Mouse (Mus musculus): ENCODE measurements around the gene Ctbp1.

The Ctbp1 gene

DNA sequence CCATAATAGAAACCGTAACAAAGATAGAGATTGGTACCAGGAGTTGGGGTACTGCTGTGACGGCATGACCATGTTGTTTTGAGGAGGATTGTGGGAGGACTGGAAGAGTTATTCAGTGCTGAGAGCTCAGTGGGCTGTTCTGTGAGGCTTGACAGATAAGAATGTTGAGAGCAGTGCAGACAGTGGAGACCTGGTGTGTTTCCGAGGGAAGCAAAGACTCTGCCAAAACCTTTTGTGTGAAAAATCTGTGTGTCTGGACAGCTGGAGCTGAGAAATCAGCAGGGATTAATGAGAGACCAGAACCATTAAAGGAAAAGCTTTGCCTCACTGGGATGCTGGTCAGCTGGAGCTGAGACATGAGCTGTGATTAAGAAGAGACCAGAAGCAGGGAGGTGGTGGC, 34.9 kb downstream of the Ctbp1 start:
- DNase-seq, result no peak

DNA sequence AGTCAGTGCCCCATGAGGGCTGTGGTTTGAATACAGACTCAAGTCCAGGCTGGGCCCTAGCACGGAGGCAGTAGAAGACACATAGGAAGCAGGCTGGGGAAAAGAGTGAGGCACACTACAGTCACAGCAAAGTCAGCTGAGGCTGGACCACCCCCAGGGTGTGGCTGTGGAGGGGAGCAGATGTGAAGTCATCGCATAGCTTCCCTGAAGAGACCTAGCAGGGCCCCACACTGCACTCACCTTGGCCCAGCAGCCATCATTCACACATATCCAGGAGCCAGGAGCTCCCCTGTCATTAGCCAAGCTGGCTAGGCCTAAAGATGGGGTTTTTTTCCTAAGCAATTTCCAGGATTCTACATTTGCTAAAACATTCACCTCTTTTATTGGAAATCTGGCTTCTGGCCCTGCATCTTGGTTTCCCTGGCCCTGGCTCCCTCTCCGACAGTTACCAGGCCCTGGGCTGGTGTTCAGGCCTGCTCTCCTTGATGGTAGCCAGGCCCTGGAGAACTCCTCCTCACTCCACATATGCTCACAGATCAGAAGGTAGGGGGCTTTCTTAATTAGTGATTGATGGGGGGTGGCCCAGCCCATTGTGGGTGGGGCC, 35.6 kb downstream of the Ctbp1 start:
- DNase-seq, result no peak

DNA sequence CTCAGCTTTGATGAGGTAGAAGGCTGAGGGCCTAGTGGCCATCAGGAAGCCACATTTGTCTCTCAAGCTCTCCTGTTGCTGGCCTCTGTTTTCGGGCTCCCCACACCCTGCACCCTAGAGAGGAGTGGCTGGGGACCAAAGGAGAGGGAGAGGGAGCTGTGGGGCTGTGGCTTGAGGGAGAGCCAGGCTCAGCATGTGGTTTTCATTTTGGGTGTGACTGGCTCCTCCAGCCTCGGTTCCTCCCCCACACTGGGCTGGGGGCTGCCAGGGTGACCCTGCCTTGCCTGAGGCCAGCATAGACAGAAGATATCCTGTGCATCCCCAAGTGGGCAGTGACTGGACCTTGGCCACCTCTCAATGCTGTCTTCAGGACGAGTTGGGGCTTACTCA, 36.5 kb downstream of the Ctbp1 start:
- no peak for DNase-seq

DNA sequence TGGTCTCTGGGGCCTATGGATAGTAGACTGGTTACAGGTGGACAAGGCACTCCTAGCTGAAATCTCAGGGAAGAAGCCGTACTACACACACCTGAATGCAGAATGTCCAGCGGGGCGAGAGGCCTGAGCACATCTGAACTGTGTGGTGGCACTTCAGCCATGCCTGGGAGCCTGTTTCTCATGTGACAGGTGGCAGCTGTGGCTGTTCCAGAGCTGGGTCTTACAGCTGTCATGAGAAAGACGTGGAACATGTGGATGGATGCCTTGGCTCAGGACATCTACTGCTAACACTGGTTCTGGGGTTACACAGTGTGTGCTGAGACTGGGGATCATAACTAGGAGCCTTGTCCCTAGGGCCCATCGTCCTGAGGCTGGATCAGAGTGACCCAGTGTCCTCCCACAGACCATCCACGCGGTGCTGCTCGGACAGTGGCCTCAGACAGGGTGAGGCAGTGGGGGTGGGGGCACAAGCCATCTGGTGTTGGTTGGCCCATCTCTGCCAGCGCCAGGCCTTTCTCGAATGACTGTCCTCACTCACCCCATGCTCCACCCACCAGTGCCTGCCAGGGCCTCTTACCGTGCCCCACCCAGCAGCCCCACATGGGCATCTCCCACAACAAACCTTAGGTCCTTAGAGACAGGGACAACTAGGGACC, 37.1 kb downstream of the Ctbp1 start:
- no peak for DNase-seq

DNA sequence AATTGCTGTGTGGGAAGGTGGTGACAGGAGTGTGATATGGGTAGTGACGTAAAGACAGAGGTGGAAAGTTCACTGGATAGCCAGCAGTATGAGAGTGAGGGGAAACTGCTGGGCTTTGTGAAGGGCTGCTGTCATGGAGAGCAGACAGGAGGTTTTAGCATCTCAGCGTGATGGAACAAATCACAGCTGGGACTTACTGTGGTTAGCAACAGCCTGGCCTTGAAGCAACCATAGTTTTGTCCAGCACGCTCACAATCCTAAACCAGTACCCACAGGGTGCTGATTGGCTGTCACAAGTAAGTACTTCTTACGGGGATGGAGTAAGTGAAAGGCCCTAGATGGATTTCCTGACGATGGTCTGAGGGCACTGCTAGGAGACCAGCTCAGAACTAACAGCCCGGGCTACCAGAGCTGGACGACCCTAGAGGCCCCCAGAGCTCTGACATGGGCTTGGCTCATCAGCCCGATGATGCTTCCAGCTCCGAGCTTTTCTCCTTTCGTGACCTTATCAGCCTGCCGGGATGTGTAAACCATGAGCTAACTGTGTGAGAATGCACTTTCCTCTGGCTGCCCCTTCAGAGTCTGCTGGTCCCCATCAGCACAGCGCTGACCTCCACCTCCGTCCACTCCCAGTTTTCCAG, 40.3 kb downstream of the Ctbp1 start:
- no peak for DNase-seq

DNA sequence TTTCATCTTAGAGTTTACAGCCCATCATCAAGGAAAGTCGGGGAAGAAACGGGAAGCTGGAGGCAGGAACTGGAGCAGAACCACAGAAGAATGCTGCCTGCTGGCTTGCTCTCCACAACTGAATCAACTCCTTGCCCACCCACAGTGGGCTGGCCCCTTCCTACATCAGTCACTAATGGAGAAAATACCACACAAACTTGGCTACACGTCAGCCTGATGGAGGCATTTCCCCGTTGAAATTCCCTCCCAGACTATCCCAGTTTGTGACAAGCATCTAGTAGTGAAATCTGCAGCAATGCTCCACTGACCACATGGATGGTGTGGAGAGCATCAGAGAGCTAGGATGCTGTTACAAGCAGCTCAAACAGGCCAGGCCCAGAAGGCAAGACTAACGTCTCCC, 42.0 kb downstream of the Ctbp1 start:
- no peak for DNase-seq

DNA sequence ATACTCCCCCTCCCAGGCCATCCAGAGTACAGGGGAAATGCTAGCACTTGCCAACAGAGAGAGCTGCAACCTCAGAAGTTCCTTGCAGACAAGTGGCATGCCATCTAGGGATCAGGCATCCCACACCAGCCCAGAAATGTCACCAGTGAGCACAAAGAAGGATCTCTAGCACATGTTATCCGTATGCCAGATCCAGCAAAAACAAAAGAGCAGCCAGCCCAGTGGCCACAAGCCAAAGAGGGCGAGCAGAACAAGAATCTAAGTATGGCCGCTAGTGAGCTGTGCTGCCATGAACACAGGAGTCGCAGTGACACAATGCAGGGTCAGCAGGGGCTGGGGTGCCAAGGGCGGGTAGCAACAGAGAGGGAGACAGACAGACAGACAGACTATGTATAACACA, 44.5 kb downstream of the Ctbp1 start:
- no peak for DNase-seq

DNA sequence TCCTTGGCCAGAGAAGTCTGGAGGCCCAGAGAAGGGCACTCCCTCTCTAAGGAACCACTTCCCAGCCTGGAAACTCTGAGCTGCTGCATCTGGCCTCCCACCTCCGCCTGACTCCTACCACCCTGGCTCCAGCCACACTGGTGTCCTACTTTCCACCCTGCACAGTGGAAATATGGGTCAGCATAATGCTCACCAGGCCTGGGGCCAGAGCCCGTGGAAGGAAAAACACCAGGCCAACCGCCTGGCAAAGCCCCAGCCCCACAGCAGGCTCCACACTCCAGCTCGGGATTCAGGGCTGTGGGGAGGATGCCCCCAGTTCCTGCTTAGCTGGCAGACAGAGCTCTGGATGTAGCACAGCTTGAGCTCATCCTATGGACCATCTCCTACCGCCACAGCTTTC, 46.4 kb downstream of the Ctbp1 start:
- no peak for DNase-seq

DNA sequence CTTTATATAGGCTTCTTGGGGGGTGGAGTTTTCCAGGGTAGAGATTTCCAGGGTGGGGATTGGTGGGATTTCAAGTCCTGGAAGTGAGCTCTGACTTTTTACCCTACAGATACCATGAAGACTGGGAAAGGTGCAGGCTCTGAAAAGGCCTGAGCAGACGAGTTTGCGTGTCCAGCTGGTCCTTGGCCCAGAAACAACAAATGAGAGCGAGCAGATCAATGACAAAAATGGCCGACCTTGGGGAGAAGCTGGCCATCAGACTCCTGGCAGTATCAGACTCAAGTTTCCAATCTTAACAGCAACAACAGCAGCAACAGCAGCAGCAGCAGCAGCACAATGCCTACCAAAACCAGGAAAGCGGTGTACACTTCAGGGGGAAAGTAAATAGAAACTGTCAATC, 49.1 kb downstream of the Ctbp1 start:
- no peak for DNase-seq

DNA sequence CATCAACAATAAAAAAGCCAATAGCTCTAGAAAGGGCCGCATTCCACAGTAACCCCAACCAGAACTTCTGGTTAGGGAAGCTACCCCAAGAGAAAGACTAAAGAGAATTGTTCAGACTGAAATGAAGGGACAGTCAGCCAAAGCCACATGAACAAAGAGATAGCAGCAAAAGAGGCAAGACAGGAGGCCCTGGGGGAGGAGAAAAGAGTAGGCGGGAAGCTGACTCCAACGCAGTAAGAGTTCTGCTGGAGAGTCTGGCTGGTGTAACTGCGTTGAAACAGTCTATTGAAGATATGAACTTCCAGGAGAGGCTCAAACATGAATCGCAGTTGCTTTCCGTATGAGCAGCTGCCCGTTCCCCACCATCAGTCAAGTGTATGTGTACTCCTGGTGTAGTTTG, 50.3 kb downstream of the Ctbp1 start:
- DNase-seq, result no peak

DNA sequence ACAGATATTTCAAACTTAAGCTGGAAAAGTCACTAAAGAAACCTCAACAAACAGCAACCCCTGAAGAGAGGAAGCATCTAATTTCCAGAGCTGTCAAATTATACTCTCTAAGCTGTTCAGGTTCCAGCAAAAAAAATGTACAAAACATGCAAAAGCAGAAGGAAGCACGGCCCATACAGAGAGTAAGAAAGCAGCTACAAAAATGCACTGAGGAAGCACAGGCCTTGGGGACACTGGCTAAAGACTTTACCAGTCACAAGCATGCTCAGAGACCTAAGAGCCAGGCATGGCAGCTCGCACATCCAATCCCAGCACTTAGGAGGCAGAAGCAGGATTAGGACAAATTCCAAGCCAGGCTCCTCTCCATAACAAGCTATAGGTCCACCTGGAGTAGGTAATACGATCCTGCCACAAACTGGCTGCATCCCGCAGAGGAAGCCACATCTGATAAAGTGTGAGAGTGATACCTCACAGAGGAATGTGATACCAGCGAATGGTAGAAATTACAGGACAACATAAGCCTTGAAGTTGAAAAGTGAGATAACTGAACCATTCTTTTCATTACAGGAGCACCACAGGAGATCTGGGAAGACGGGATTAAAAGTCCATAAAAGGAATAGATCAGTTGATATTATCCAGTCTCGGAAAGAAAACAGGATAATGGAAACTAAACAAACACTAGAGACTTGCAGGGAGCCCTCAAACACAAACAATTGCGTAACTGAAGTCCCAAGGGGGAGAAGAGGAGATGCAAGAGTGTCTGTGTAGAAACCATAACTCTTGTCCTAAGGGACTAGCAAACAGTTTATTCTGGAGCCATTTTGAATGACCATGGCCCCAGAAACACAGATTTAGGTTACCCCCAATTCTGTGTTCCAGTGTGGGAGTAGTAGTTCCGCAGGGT, 51.7 kb downstream of the Ctbp1 start:
- DNase-seq, result no peak

DNA sequence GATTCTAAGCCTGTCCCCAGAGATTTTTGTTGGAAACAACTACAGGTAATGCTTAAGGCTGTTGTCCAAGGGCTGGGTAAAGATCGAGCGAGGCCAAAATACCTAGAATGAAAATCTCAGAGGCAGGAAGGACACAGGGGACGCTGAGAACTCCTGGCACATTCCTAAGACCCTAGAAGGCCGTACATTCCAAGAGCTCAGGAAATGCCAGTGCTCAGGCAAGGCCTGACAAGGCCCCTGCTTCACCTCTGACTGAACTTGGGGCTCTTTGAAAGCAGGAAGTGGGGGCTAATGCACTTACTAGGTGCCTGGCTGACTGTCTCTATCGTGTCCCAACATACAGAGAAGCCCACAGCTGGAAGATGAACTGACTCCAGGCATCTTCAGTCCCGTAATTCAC, 52.4 kb downstream of the Ctbp1 start:
- DNase-seq, result peak; percentile 55

DNA sequence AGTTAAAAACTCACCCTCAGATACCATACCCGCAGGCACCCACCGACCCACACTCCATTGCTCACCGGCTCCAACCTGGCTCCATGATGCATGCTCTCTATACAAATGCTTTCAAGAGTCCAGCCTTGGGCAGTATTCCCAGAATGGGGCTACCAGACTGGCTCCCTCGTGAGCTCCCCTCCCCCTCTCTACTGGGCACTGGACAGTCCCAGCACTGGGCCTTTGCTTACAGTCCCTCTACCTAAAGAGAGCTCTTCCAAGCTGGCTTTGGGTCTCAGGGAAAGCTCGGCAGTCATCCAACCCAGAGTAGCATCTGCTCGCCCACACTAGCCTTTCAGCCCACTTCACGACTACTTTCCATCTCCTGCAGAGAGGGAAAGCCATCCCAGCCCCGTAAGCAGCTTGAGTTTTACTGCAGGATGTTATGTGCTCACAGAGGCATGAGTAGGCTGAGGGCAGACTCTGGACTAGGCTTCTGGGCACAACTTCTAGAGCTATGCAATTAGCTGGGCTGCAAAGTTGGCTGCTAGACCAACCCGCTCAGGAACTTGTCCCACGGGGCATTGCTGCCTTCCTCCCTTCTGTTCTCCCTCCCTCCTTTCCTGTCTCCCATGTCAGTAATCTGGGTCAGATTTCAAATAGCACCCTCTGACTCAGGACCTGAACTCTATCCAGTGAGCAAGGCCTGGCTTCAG, 54.3 kb downstream of the Ctbp1 start:
- peak; percentile 28 for DNase-seq

DNA sequence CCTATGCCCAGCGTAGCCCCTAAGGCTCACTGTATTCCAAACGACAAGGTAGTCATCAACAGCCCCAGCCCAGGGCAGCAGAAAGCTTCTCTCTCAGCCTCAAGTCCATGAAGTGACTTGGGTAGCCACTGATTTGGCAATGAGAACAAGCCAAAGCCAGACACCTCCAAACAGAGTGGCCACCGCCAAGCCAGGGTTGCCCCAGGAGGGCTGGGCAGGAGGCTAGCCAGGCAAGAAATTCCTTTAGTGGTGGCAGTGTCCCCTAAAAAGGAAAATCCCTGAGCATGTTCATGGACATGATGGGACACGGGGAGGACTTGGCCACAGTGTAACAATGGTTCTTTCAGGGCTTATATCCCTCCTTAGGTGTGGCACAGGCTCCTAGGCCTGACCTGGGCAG, 55.0 kb downstream of the Ctbp1 start:
- DNase-seq, result no peak

DNA sequence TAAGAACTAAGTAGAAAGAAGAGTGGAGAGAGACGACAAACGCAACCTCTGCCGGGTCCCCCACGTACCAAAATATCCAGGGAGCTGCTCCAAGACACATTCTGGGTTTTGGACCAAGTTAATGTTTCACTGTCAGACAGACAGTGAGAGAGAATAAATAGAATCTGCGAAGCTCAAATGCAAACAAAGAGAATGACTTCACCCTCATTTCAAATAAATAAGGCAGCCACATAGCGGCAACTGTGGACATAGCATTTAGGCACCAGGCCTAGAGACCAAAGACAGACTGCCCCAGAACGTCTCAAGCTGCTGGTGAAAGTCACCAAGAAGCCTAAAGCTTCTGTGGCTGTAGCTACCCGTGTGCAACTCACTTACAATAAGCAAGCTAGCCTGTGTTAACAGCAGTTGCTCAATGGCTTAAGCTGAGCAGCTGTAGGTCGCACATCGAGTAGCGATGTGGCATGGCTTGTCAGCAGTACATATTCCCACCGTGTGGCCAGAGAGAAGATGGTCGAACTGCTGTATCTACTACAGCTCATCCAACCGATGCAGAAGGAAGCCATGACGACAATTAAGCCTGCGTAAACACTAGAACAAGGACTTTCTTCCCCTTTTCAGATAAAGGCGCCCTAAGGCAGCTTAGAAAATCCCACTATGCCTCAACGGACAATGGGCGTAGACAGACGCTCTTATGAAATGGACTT, 55.9 kb downstream of the Ctbp1 start:
- DNase-seq, result no peak

DNA sequence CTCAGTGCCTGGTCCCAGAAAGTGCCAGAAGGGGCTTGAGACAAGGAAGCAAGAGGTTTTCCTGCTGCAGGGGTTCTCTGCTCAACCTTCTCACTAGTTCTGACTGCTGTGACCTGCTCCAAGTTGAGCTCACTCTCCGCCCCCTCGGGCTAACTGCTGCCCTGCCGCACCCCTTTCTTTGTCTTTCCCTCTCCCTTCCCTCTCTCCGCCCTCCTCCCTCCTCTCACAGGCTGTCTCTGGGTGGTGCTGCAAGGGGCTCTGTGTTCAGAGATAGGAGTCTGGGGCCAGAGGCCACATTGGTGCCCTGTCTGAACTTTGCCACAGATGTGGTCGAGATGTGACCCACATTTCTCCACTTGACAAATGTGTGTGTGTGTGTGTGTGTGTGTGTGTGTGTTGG, 56.7 kb downstream of the Ctbp1 start, which contains the start of gene Spon2:
Spon2 (minus strand) TSS at position 375 of the 400 bp plus-strand sequence.
- no peak for DNase-seq

DNA sequence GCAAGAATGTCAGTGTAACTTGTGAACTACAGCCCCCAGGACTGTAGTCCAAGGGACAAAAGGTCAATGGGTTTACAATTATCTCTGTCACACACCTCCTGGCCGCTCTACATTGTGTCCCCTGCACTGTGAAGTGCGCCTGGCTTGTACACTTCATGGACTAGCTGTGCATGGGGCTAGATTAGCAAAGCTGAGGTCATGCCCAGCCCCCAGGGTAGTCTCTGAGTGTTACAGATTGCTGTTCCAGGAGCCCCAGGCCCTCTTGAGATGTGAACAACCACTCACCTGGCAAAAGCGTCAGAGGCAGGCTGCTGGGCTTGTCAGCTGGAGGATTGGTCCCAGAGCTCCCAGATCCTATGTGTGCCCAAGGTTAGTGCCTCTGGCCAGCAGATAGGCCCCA, 57.1 kb downstream of the Ctbp1 start:
- no peak for DNase-seq

DNA sequence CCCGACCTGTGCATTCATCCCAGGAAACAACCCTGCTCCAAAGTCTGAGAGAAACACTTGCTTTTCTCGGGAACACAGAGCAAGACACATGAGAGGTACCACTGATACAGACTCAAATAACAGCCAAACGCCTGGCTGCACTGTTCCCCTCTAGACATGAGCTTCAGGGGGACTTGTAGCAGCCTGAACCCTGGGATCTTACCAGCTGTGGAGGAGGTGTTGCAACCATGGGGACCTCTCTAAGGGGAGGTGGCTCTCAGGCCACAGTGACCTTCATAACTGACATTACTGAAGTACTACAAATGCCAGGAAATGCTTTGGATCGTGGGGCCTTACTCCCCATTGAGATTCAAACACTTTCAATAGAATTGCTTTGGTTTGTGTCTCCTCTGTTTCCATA, 60.1 kb downstream of the Ctbp1 start:
- DNase-seq, result no peak

DNA sequence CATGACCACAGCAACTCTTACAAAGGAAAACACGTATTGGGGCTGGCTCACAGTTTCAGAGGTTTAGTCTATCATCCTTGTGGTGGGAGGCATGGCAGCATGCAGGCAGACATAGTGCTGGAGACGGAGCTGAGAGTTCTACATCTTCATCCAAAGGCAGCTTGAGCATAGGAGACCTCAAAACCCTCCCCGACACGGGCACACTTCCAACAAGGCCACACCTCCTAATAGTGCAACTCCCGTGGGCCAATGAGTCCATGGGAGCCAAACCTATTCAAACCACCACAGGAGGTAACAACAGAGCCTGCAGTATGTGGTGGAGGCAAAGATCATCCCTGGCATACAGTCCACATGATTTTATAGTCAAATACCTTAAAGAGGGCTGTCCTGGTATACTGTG, 63.5 kb downstream of the Ctbp1 start:
- no peak for DNase-seq

DNA sequence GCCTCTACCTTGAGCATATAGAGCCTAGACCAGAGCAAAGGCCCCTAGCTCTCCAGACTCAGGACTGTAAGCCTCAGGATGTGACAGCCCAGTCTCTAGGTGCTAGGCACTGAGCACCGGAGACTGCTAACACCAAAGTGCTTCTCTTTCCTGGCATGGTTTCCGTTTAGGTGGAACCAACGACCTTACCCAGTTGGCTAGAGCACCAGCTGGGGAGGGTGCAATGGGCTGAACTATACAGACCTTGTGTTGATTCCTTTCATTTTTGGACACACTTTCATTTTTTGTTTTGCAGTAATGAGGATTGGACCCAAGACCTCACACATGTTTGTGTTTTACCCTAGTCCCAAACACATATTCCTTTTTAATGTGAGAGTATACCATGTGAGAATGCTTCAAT, 64.3 kb downstream of the Ctbp1 start:
- no peak for DNase-seq

DNA sequence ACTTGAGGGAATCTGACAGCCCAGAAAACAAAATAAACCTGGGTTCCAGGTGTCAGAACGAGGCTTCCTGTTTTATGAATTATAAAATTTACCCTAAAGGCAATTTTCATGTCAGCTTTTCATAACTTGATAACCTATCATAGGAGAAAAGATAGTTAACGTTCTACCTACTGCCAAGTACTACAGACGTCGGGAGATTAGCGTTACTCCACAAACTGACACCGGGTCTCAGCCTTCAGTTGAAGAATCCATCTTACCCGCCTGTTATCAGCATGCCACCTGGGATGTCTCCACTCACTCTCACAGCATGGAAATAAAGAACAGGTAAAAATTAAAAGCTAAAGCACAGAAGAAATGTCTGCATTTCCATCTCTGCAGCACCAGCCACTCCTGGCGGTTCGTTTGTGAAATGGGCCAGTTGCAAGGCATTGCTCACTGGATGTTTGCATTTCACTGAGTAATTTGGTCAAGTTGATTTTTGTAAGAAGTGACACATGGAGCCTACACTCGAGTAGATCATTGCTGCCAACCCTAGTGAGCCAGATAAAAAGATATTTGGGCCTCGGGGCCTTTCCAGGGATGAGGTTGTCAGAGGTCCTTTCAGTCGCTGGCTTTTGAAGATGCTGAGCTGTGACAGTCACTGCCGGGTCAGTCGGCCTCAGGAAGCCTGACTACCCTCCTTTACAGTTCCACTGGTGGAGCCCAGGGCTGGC, 66.1 kb downstream of the Ctbp1 start:
- no peak for DNase-seq

DNA sequence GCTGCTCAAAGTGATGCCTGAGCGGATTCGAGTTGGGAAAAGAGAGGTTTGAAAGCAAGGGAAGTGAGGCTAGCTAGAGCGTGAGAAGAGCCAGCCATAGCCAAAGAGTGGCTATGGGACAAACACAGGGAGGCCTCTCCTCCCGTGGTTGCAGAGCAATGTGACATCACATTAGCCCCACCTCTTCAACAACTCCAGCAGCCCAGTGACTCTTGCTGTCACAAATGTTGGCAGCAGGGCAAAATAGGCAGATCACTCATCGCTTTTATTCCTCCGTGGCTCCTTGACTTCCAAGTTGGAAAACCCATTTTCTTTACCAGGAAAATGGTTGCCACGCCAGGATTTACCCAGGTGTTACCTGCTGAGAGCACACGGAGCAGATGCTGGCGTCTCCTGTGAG, 67.7 kb downstream of the Ctbp1 start:
- no peak for DNase-seq
